Mouse (Mus musculus): Measurements from ENCODE around the gene Gpr137c. TPM values are rescaled to one million over a fixed set of nuclear protein-coding genes. Genes with fewer than 3 reads are reported as not detected.
A peak's percentile ranks its signal among the peaks of the same experiment; 100 is the strongest.

Gpr137c gene
- polyA plus RNA-seq, 1 experiment: not detected

- no peak for TF ChIP-seq GATA1 (IDR thresholded peaks at IDR 0.05; ENCODE audit: low read length)
Measured at GRCm38 (mm10) chr14:45241613-45242012, 22.1 kb downstream of the Gpr137c start.

- TF ChIP-seq GATA1 (IDR thresholded peaks at IDR 0.05; ENCODE audit: low read length): no peak
Measured at GRCm38 (mm10) chr14:45251548-45252076, 32.1 kb downstream of the Gpr137c start.

- no peak for TF ChIP-seq GATA1 (IDR thresholded peaks at IDR 0.05; ENCODE audit: low read length)
Measured at GRCm38 (mm10) chr14:45263831-45264592, 44.5 kb downstream of the Gpr137c start.

- no peak for TF ChIP-seq GATA1 (IDR thresholded peaks at IDR 0.05; ENCODE audit: low read length)
Measured at GRCm38 (mm10) chr14:45275816-45276215, 56.3 kb downstream of the Gpr137c start.

- no peak for TF ChIP-seq GATA1 (IDR thresholded peaks at IDR 0.05; ENCODE audit: low read length)
Measured at GRCm38 (mm10) chr14:45282066-45282465, 62.5 kb downstream of the Gpr137c start.

- TF ChIP-seq GATA1 (IDR thresholded peaks at IDR 0.05; ENCODE audit: low read length): no peak
Measured at GRCm38 (mm10) chr14:45291608-45292007, 72.1 kb downstream of the Gpr137c start.

- TF ChIP-seq GATA1 (IDR thresholded peaks at IDR 0.05; ENCODE audit: low read length): no peak
Measured at GRCm38 (mm10) chr14:45303939-45304338, 84.4 kb downstream of the Gpr137c start.

GRCm38 (mm10) chr14:45304389-45304788 lies 84.9 kb downstream of the Gpr137c start:
- no peak for TF ChIP-seq GATA1 (IDR thresholded peaks at IDR 0.05; ENCODE audit: low read length)

GRCm38 (mm10) chr14:45305852-45306251 lies 86.3 kb downstream of the Gpr137c start:
- no peak for TF ChIP-seq GATA1 (IDR thresholded peaks at IDR 0.05; ENCODE audit: low read length)

GRCm38 (mm10) chr14:45307630-45308328 lies 88.3 kb downstream of the Gpr137c start:
- TF ChIP-seq GATA1 (IDR thresholded peaks at IDR 0.05; ENCODE audit: low read length): peak; percentile 5

GRCm38 (mm10) chr14:45309646-45310045 lies 90.1 kb downstream of the Gpr137c start:
- TF ChIP-seq GATA1 (IDR thresholded peaks at IDR 0.05; ENCODE audit: low read length): no peak

GRCm38 (mm10) chr14:45310101-45310500 lies 90.6 kb downstream of the Gpr137c start:
- TF ChIP-seq GATA1 (IDR thresholded peaks at IDR 0.05; ENCODE audit: low read length): no peak

- no peak for TF ChIP-seq GATA1 (IDR thresholded peaks at IDR 0.05; ENCODE audit: low read length)
Measured at GRCm38 (mm10) chr14:45316927-45317326, 97.4 kb downstream of the Gpr137c start.

GRCm38 (mm10) chr14:45317921-45318411 lies 98.4 kb downstream of the Gpr137c start:
- no peak for TF ChIP-seq GATA1 (IDR thresholded peaks at IDR 0.05; ENCODE audit: low read length)

- no peak for TF ChIP-seq GATA1 (IDR thresholded peaks at IDR 0.05; ENCODE audit: low read length)
Measured at GRCm38 (mm10) chr14:45318426-45319236, 99.1 kb downstream of the Gpr137c start, which contains the start of gene Ero1l. TSS of gene Ero1l (minus strand) at chr14:45318771.
